Mouse (Mus musculus) spleen, adult 12 weeks (tissue): ENCODE measurements around the gene Ing4.
"Not testable (repeated sequence)": the region's sequence is repeated elsewhere in the genome, so short reads cannot be mapped to it uniquely, and the experiment has no call there.

Experiments used
- DNase-seq: peaks from one replicate; pipeline ENCODE4 v3.0.0; 2022; ENCODE audit warnings: low spot score

Ing4 gene

DNA sequence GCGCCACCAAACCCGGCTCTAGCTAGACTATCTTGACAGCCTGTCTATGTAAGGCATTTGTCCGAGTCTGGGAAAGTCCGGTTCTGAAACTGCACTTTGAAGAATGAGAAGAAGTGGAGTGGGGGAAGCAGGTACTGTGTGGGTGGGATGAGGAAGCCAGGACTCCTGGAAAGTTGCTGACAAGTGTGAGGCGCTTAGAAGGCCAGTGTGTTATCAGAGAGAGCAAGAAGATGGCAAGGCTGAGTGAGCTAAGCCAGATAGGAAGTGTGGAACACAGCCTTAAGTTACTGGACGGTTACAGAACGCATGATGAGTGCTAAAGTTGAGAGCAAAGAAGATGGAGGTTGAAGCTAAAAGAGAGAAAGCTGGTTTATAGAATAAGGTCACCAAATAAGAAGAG lies 2.5 kb downstream of the Ing4 start:
- no peak for DNase-seq

DNA sequence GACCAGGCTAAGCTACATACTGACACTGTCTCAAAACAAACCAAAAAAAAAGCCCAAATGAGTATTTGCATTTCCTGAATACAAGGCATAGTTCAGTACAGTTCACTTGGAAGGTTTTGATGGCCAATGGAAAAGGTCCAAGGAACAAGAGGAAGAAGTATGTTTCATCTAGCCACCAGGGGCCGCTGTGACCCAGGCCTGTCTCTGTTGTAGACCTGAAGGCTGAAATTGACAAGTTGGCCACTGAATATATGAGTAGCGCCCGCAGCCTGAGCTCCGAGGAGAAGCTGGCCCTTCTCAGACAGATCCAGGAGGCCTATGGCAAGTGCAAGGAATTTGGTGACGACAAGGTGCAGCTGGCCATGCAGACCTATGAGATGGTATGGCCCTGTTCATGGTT lies 7.1 kb downstream of the Ing4 start:
- peak; percentile 53 for DNase-seq

DNA sequence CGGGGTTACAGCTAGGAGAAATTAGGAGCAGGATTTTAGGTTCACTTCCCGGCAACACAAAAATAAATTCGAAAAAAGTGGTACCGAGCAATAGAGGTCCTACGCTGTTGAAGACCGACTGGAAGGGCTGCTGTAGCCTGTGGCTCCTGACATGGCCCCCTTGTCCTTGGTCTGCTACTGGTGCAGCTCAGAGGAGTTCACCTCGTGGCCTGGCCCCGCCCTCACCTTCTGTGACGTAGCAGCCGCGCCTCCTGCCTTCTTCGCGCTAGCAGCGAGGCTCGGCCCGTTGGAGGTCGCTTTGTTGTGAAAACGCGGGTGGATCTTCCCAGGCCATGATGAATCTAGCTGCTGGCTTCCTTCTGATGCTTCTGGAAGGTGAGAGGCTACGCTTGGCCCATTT lies 10.1 kb downstream of the Ing4 start, which contains the start of gene Acrbp:
Gene Acrbp (plus strand): TSS at position 12 of the 400 bp plus-strand sequence.
- DNase-seq, result no peak

GRCm38 (mm10) chr6:125051237-125051636 lies 11.7 kb downstream of the Ing4 start:
- no peak for DNase-seq

DNA sequence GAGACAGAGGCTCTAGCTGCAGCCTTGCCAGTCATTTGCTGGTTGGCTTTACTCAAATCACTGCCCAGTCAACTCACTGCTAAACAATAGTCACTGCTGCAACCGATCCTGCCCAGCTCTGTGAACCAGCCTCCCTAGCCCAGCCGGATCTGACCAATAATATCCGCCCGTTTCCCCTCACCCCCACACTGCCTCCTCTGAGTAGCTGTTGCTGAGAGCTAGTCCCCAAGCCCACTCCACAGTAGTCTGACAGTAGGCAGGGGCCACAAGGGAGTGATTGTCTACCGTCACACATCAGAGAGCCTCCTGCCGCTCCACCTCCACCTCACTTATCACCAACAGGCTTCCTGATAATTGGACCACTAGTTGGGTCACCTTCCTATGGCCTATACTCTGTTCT lies 21.9 kb downstream of the Ing4 start:
- no peak for DNase-seq

- no peak for DNase-seq
Observed at GRCm38 (mm10) chr6:125062511-125062910, 23.0 kb downstream of the Ing4 start.

GRCm38 (mm10) chr6:125063906-125064305 lies 24.3 kb downstream of the Ing4 start:
- DNase-seq, result no peak

- not testable (repeated sequence) for DNase-seq
Observed at GRCm38 (mm10) chr6:125065223-125065622, 25.7 kb downstream of the Ing4 start.

GRCm38 (mm10) chr6:125067571-125067995 lies 28.0 kb downstream of the Ing4 start, which contains the start of gene Lpar5:
TSS of gene Lpar5 (plus strand) at chr6:125067920.
- DNase-seq, result no peak

DNA sequence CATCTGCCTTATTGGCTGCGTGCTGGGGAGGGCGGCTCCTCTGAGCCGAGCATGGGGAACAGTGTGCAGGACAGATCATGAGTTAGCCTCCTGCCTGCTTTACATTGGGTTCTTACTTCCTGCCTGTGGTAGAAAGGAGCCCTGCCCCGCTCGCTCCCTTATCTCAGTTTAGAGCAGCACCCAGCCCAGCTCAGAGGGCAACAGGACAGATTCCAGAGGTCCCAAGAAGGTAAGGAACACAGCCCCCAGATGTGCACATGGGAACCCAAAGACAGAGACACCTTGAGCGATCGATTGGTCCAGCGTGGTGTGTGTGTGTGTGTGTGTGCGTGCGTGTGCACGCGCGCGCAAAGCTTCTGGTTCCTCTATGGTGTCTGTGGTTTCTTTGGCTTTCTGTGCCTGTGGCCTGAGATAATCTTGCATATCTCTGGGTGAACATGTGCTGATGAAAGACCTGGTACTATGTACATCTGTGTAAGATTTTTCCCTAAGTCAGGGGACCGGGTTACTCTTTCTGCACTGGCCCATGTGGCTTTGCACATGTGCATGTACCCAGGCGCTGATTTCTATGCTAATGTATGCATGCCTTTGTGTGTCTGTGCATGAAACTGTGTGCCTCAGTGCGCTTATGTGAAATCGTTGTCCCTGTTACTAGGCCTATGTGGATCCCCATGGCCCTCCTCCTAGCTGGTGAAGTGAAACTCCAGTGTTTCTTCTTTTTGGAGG lies 31.8 kb downstream of the Ing4 start:
- peak; percentile 51 for DNase-seq

GRCm38 (mm10) chr6:125071896-125072279 lies 32.3 kb downstream of the Ing4 start:
- no peak for DNase-seq

GRCm38 (mm10) chr6:125073825-125074224 lies 34.3 kb downstream of the Ing4 start:
- DNase-seq, result no peak

GRCm38 (mm10) chr6:125081394-125081793 lies 41.8 kb downstream of the Ing4 start:
- DNase-seq, result no peak

- DNase-seq, result no peak
Observed at GRCm38 (mm10) chr6:125081797-125082560, 42.4 kb downstream of the Ing4 start.

DNA sequence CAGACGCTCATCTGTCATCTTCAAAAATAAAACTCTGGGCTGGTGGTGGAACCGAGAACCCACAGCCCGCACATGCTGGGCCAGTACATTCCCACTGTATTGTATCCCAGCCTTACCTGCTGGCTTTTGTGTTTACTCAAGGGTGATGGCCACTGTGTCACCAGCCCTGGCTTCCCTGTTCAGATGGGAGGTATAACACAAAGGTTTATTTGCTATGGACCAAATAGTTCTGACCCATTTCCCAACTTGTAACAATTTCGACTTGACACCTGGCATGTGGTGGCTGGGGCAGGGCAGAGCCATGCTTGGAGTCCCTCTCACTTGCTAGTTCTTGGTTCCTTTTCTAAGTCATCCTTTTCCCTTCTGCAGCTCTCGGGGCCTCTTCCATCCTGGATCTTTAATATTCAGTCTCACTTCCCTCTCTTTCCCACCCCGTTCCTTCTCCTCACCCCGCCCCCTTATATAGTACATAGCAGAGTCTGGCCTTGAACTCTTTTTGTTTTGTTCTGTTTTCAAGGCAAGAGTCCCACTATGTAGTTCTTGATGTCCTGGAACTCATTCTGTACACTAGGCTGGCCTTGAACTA lies 43.3 kb downstream of the Ing4 start:
- DNase-seq, result no peak

GRCm38 (mm10) chr6:125084424-125084823 lies 44.9 kb downstream of the Ing4 start:
- no peak for DNase-seq

DNA sequence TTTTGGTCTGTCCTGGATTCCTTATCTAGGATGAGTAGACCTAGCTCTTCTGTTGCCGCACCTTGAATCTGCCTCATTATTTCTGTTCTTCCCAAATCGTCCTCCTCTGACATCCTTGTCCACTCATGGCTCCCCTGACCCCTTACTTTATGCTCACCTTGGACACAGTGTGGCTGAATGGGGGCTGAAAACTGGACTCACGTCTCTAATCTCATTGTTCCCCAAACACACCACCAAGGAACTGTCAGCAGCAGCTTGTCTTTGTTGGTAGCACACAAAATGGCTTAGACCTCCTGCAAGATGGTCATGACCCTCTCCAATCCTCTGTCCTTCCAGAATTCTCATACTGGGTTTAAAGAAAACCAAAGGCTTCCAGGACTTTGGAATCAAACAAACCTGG lies 48.4 kb downstream of the Ing4 start:
- no peak for DNase-seq

GRCm38 (mm10) chr6:125088561-125089321 lies 49.2 kb downstream of the Ing4 start:
- no peak for DNase-seq

DNA sequence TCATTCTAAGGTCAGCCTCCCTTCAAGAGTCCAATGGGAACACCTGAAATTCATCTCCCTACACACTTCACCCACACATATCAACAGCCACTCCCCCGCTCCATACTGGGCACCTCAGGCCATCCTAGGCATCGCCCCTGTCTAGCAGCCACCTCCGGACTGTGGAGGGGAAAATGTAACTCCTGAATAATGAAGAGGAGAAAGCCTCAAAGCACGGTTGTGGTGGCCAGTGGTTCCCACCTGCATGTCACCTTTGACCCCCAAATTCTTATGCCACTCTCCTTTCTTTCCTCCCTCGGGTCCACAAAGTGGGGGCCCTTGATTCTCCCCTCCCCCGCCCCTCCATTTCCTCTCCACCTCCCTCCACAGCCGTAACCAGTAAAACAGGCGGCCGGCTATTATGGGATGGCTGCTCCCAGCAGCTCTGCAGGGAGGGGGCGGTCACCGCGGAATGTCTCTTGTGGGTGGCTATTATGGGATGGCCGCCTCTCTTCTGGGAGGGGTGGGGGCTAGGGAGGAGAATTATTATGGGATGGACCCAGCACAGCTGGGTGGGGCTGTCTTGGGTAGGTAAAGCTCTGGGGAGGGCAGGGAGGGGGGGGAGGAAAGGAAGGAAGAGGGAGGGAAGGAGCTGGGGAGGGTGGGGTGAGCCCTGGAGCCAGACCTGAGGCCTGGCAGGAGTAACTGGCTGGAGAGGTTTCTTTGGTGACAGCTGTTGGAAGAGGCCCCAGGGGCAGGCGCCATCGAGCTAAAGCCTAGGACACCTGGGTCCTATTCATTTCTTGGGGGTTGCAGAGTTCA lies 50.2 kb downstream of the Ing4 start:
- DNase-seq, result no peak

- DNase-seq, result no peak
Observed at GRCm38 (mm10) chr6:125090341-125091085, 51.0 kb downstream of the Ing4 start.

DNA sequence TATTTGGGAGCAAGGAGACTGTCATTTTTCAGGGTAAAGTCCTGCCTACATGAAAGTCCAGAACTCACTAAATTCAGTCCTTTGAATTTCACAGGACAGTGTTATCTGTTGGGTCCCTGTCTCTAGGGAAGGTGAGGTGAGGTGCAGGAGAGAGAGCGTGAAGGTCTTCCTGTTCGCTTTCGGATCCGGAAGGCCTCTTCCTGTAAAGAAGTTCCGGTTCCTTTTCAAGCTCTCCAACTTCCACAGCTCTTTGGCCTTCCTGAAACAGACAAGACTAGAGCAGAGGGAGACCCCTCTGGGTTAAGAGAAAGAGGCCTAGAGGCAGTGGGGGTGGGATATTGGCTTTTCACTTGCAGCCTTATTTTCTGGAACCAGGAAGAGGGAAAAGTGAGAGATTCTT lies 52.8 kb downstream of the Ing4 start:
- no peak for DNase-seq
